14 mouse cellular contexts compared by ENCODE assay signal in genomic region chr12:111455311-111455846, GRCm38 (mm10). TPM values are rescaled to one million over a fixed set of nuclear protein-coding genes. Genes with fewer than 3 reads are reported as not detected.
DNase-seq lines count a peak whose midpoint lies in the region; ATAC-seq and TF ChIP-seq lines count a peak whose summit lies in the region.
"Had no signal": no experiment of that assay in that cellular context is flagged by ENCODE, and none has a peak within 500 bp of the region (broad histone marks: within the 10 kb centered on the region; RNA-seq: fewer than 3 reads in every experiment).

No protein-coding gene starts in this region.

- H3K36me3 ChIP-seq in heart, adult 2 months (ENCODE audit: control insufficient read depth, insufficient read depth, low read length) = no peaks in the 10 kb centered on the region
- H3K36me3 ChIP-seq in heart, embryonic 12.5 days = no peaks in the 10 kb centered on the region
- H3K36me3 ChIP-seq in C2C12 (ENCODE audit: control insufficient read depth, insufficient read depth) = peaks cover 46% of the 10 kb centered on the region
- H3K36me3 ChIP-seq in liver, embryonic 14.5 days (replicated peaks; ENCODE audit: control insufficient read depth, insufficient read depth, low read depth) = peaks cover 45% of the 10 kb centered on the region

- no peaks in the 10 kb centered on the region for H3K79me2 ChIP-seq in heart, adult 2 months (replicated peaks; ENCODE audit: control insufficient read depth, insufficient read depth, low read length)
- H3K79me2 ChIP-seq in C2C12 (ENCODE audit: control insufficient read depth, insufficient read depth) = peaks cover 36% of the 10 kb centered on the region

- no peak overlapping the region for H3K27ac ChIP-seq in heart, adult 2 months
- no peak overlapping the region for H3K27ac ChIP-seq in heart, embryonic 12.5 days (ENCODE audit: poor library complexity, severe bottlenecking)
- H3K27ac ChIP-seq in liver, embryonic 14.5 days = no peak overlapping the region
- H3K27ac ChIP-seq: layer of hippocampus, adult 2 months had no signal

- H3K79me3 ChIP-seq in C2C12 (ENCODE audit: low read depth) = peaks cover 8% of the 10 kb centered on the region

- peak; percentile 87 for TF ChIP-seq EP300 in heart, adult 2 months (IDR thresholded peaks at IDR 0.05; ENCODE audit: insufficient read depth, low read depth, low read length)
- no peak for TF ChIP-seq EP300 in liver, embryonic 14.5 days (IDR thresholded peaks at IDR 0.05; ENCODE audit: low read depth)

- ATAC-seq in heart, embryonic 12.5 days (ENCODE audit: insufficient number of reproducible peaks, low FRiP score) = no peak
- peak; percentile 10; the same call in 1 of the 2 replicates for ATAC-seq in liver, embryonic 14.5 days (ENCODE audit: insufficient read depth)

- no peak overlapping the region for H3K4me3 ChIP-seq in heart, adult 2 months
- H3K4me3 ChIP-seq in heart, embryonic 12.5 days = no peak overlapping the region
- no peak overlapping the region for H3K4me3 ChIP-seq in C2C12 (ENCODE audit: insufficient read depth, poor library complexity, severe bottlenecking)
- H3K4me3 ChIP-seq in liver, embryonic 14.5 days (ENCODE audit: insufficient read depth in 1 of 2, low read depth in 2 of 2, low read length in 2 of 2) = no peak overlapping the region
- H3K4me3 ChIP-seq: layer of hippocampus, adult 2 months had no signal

- DNase-seq in heart, adult 2 months = peak; percentile 61 to 63
- peak; percentile 63 to 69 for DNase-seq in heart, adult 9 months (ENCODE audit: low spot score in 2 of 2)
- DNase-seq in liver, embryonic 14.5 days (ENCODE audit: low read depth in 3 of 3, low spot score in 3 of 3) = no peak
- DNase-seq in frontal cortex, adult 2 months (ENCODE audit: extremely low spot score in 1 of 2, low spot score in 1 of 2) = no peak
- no peak for DNase-seq in layer of hippocampus, adult 9-11 months
- DNase-seq: cerebellum, adult 8-10 months; embryo, embryonic 11 days; lung, adult 2 months; thymus, adult 2 months had no signal

- H3K9ac ChIP-seq in heart, adult 2 months (ENCODE audit: low read depth, low read length) = no peak overlapping the region
- no peak overlapping the region for H3K9ac ChIP-seq in heart, embryonic 12.5 days
- H3K9ac ChIP-seq in liver, embryonic 14.5 days (replicated peaks) = 0 out of 2 replicates have a peak overlapping the region, but pooled peaks have one; percentile 9

- H3K9me3 ChIP-seq in heart, embryonic 12.5 days (replicated peaks) = no peaks in the 10 kb centered on the region
- no peaks in the 10 kb centered on the region for H3K9me3 ChIP-seq in liver, embryonic 14.5 days (ENCODE audit: control insufficient read depth, low read length)

- intact Hi-C loops in heart, adult 2 months (cut with DNase I) = no loop called here

- TF ChIP-seq CTCF in heart, adult 2 months (IDR thresholded peaks at IDR 0.05) = no peak
- no peak for TF ChIP-seq CTCF in C2C12 (IDR thresholded peaks at IDR 0.05; ENCODE audit: control insufficient read depth, insufficient read depth, insufficient read length)
- TF ChIP-seq CTCF in liver, embryonic 14.5 days (IDR thresholded peaks at IDR 0.05; ENCODE audit: low read depth) = no peak

- peak overlapping the region; percentile 38 for H3ac ChIP-seq in C2C12 (ENCODE audit: control insufficient read depth, insufficient read length, low read depth)

- 41% methylated on average over 12 of the region's 12 CpGs for WGBS in heart, adult 2 months
- WGBS in heart, embryonic 12.5 days = 48% methylated on average over 12 of the region's 12 CpGs
- 65% methylated on average over 12 of the region's 12 CpGs for WGBS in liver, embryonic 14.5 days (ENCODE audit: insufficient replicate concordance)

- peaks cover 35% of the 10 kb centered on the region for H3K4me1 ChIP-seq in heart, adult 2 months (ENCODE audit: control insufficient read depth, insufficient read depth, low read length)
- peaks cover 26% of the 10 kb centered on the region for H3K4me1 ChIP-seq in heart, embryonic 12.5 days (replicated peaks)
- H3K4me1 ChIP-seq in liver, embryonic 14.5 days (replicated peaks; ENCODE audit: control insufficient read depth in 2 of 2, insufficient read depth in 2 of 2, low read length in 1 of 2) = peaks cover 0 to 2% of the 10 kb centered on the region in 2 experiments; a peak in 1 of 4 replicates

- H3K27me3 ChIP-seq in heart, adult 2 months (ENCODE audit: control insufficient read depth, insufficient read depth, low read length) = no peaks in the 10 kb centered on the region
- peaks cover 72% of the 10 kb centered on the region for H3K27me3 ChIP-seq in heart, embryonic 12.5 days (replicated peaks)
- no peaks in the 10 kb centered on the region for H3K27me3 ChIP-seq in C2C12 (ENCODE audit: control insufficient read depth, insufficient read depth, insufficient read length)
- H3K27me3 ChIP-seq in liver, embryonic 14.5 days (ENCODE audit: control insufficient read depth, insufficient read depth, low read length) = no peaks in the 10 kb centered on the region; the same call in 1 of the 2 replicates

- TF ChIP-seq POLR2A in heart, adult 2 months (IDR thresholded peaks at IDR 0.05; ENCODE audit: insufficient read depth, low read depth, low read length) = no peak

- no peak overlapping the region for H3K4me2 ChIP-seq in heart, embryonic 12.5 days
- no peak overlapping the region for H3K4me2 ChIP-seq in liver, embryonic 14.5 days (ENCODE audit: low read depth)

TF ChIP-seq in C2C12, 6 proteins besides CTCF, POLR2A, EP300 and RAD21:
- peak; percentile 1 for TF ChIP-seq MYOD1 (IDR thresholded peaks at IDR 0.05; ENCODE audit: control insufficient read depth, insufficient read length, low read depth)
- TF ChIP-seq MYOG (IDR thresholded peaks at IDR 0.05; ENCODE audit: control insufficient read depth, extremely low read depth, insufficient read length) = no peak
- TF ChIP-seq FOSL1 (IDR thresholded peaks at IDR 0.05; ENCODE audit: insufficient read depth, low read length, poor library complexity, severe bottlenecking) = no peak
- peak; percentile 86 for TF ChIP-seq MAX (IDR thresholded peaks at IDR 0.05)

RNA-seq across cellular contexts. Expression of gene Tnfaip2, which starts 13.1 kb away (rescaled TPM):
- 10 to 100 TPM; 40.9 to 52.1 TPM for total RNA-seq in heart, adult 2 months (2021)
- 40.2 and 52.0 TPM in 2 replicates for polyA plus RNA-seq in heart, adult 2 months (2012; rRNA removed)
- polyA plus RNA-seq in heart, embryonic 12.5 days (2016; fragmentation: Nextera tagmentation; extraction: Ambion mirVana) = 7.4 and 12.0 TPM in 2 replicates
- polyA plus RNA-seq in C2C12 (2012; fragmentation: generic; extraction: Trizol) = 119 TPM
- polyA plus RNA-seq in liver, embryonic 14.5 days (2012; rRNA removed) = 57.6 and 61.8 TPM in 2 replicates
- 78.7 and 88.5 TPM in 2 replicates for polyA plus RNA-seq in liver, embryonic 14.5 days (2014; fragmentation: Nextera tagmentation; extraction: Ambion mirVana)
- 1.0 and 1.5 TPM in 2 replicates for polyA plus RNA-seq in frontal cortex, adult 2 months (2012; rRNA removed)

RNA-seq across cellular contexts. Expression of gene Gm266, which starts 30.2 kb away (rescaled TPM):
- total RNA-seq in heart, adult 2 months (2021) = under 1 TPM; 0.36 to 0.39 TPM
- polyA plus RNA-seq in heart, adult 2 months (2012; rRNA removed) = 0.23 and 0.88 TPM in 2 replicates
- 2.1 and 2.4 TPM in 2 replicates for polyA plus RNA-seq in heart, embryonic 12.5 days (2016; fragmentation: Nextera tagmentation; extraction: Ambion mirVana)
- polyA plus RNA-seq in C2C12 (2012; fragmentation: generic; extraction: Trizol) = 2.1 TPM
- polyA plus RNA-seq in liver, embryonic 14.5 days (2012; rRNA removed) = 0.61 and 0.91 TPM in 2 replicates
- polyA plus RNA-seq in liver, embryonic 14.5 days (2014; fragmentation: Nextera tagmentation; extraction: Ambion mirVana) = 0.42 and 0.53 TPM in 2 replicates
- polyA plus RNA-seq in frontal cortex, adult 2 months (2012; rRNA removed) = 6.4 and 7.4 TPM in 2 replicates

RNA-seq across cellular contexts. Expression of gene Exoc3l4, which starts 38.6 kb away (rescaled TPM):
- total RNA-seq in heart, adult 2 months (2021) = 1 to 10 TPM; 2.5 to 2.7 TPM
- polyA plus RNA-seq in heart, adult 2 months (2012; rRNA removed) = 9.2 and 10.9 TPM in 2 replicates
- polyA plus RNA-seq in heart, embryonic 12.5 days (2016; fragmentation: Nextera tagmentation; extraction: Ambion mirVana) = 8.5 and 10.1 TPM in 2 replicates
- polyA plus RNA-seq in C2C12 (2012; fragmentation: generic; extraction: Trizol) = 58.3 TPM
- 18.1 and 20.1 TPM in 2 replicates for polyA plus RNA-seq in liver, embryonic 14.5 days (2012; rRNA removed)
- 15.8 and 19.3 TPM in 2 replicates for polyA plus RNA-seq in liver, embryonic 14.5 days (2014; fragmentation: Nextera tagmentation; extraction: Ambion mirVana)
- 3.8 and 4.8 TPM in 2 replicates for polyA plus RNA-seq in frontal cortex, adult 2 months (2012; rRNA removed)

RNA-seq across cellular contexts. Expression of gene Lbhd2, which starts 48.8 kb away (rescaled TPM):
- total RNA-seq in heart, adult 2 months (2021) = not detected
- not detected in 2 replicates for polyA plus RNA-seq in heart, adult 2 months (2012; rRNA removed)
- 0.31 TPM in 1 of 2 replicates, not detected in the other for polyA plus RNA-seq in heart, embryonic 12.5 days (2016; fragmentation: Nextera tagmentation; extraction: Ambion mirVana)
- not detected for polyA plus RNA-seq in C2C12 (2012; fragmentation: generic; extraction: Trizol)
- not detected in 2 replicates for polyA plus RNA-seq in liver, embryonic 14.5 days (2012; rRNA removed)
- polyA plus RNA-seq in liver, embryonic 14.5 days (2014; fragmentation: Nextera tagmentation; extraction: Ambion mirVana) = 0.15 and 0.21 TPM in 2 replicates
- 23.2 and 24.5 TPM in 2 replicates for polyA plus RNA-seq in frontal cortex, adult 2 months (2012; rRNA removed)
- total RNA-seq: gastrocnemius, adult 8-10 months had no signal
- polyA plus RNA-seq: hindbrain, embryonic 11.5 days; lung, adult 2 months had no signal

Comparison
In these comparisons a context has a peak if more than half of its experiments do, and no peak if none do; other contexts are left out.
1. DNase-seq: peak in heart, adult 2 months (2 of 2) and heart, adult 9 months (2 of 2); none in liver, embryonic 14.5 days (0 of 3), frontal cortex, adult 2 months (0 of 2) and layer of hippocampus, adult 9-11 months (single experiment).